Mouse (Mus musculus) erythroblast, embryonic 14.5 days (primary cell): ENCODE measurements around the gene Oprm1.
"Not testable (repeated sequence)": the region's sequence is repeated elsewhere in the genome, so short reads cannot be mapped to it uniquely, and the experiment has no call there.

Experiments used
- GATA1 ChIP-seq: IDR thresholded peaks from 2 replicates; pipeline ENCODE4 v1.6.1; 2012; ENCODE audit warnings: low read length, inconsistent platforms, mixed read lengths
- TAL1 ChIP-seq: IDR thresholded peaks from 3 replicates; pipeline ENCODE4 v1.6.1; 2012; ENCODE audit warnings: low read length, inconsistent platforms, mixed read lengths

DNA sequence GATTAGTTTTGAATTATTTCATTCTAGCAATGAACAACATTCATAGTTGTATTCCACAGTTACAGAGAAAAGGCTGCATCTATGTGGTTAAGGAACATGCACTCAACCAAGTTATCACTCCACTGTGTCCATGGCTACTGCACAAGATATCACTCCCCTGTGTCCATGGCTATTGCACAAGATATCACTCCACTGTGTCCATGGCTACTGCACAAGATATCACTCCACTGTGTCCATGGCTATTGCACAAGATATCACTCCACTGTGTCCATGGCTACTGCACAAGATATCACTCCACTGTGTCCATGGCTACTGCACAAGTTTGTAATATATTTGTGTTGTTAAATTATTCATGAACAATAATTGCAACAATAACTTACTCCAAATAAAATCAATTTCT is 245.6 kb downstream of the Oprm1 start:
- TF ChIP-seq GATA1, TAL1: not testable (repeated sequence)
